Mouse (Mus musculus): ENCODE results near the gene Adamts4. TPM values are rescaled to one million over a fixed set of nuclear protein-coding genes. Genes with fewer than 3 reads are reported as not detected.

Gene Adamts4
- polyA plus RNA-seq, 1 experiment from 2014 or later = 6.2 TPM

- ATAC-seq (ENCODE audit: low FRiP score, low read depth) = no peak; the same call in none of the 2 replicates
- H3K27ac ChIP-seq = no peak overlapping the region
These were observed 28.7 kb upstream of the Adamts4 start for GRCm38 (mm10) chr1:171221281-171222193.

GRCm38 (mm10) chr1:171222238-171223155 lies 27.7 kb upstream of the Adamts4 start, which contains the start of gene Tomm40l:
Gene Tomm40l, minus strand, starts transcription at chr1:171222514.
- peaks cover 16% of the 10 kb centered on the region; the same call in 1 of the 2 replicates for H3K36me3 ChIP-seq
- peak within 1 kb of the TSS; percentile 57 for H3K9ac ChIP-seq
- peak within 1 kb of the TSS; percentile 86 for H3K4me2 ChIP-seq (replicated peaks)
- peak within 1 kb of the TSS; percentile 57 for H3K4me3 ChIP-seq
- H3K9me3 ChIP-seq = no peaks in the 10 kb centered on the region
- H3K4me1 ChIP-seq = peaks cover 15% of the 10 kb centered on the region
- peak; percentile 95 for ATAC-seq (ENCODE audit: low FRiP score, low read depth)
- H3K27ac ChIP-seq = peak within 1 kb of the TSS; percentile 32; the same call in 1 of the 2 replicates
- no peaks in the 10 kb centered on the region for H3K27me3 ChIP-seq (replicated peaks)
- 4% methylated on average over 28 of the region's 28 CpGs for WGBS

More at GRCm38 (mm10) chr1:171221281-171222193, 28.7 kb upstream of the Adamts4 start:
- H3K9me3 ChIP-seq = no peaks in the 10 kb centered on the region
- peak overlapping the region; percentile 86 for H3K4me2 ChIP-seq (replicated peaks)
- H3K4me3 ChIP-seq = peak overlapping the region; percentile 57
- H3K9ac ChIP-seq = peak overlapping the region; percentile 57
- H3K36me3 ChIP-seq = peaks cover 16% of the 10 kb centered on the region; the same call in 1 of the 2 replicates
- peaks cover 15% of the 10 kb centered on the region for H3K4me1 ChIP-seq
- H3K27me3 ChIP-seq (replicated peaks) = no peaks in the 10 kb centered on the region
- WGBS = 6% methylated on average over 22 of the region's 22 CpGs

- no peak overlapping the region for H3K9ac ChIP-seq
- peaks cover 16% of the 10 kb centered on the region; the same call in 1 of the 2 replicates for H3K36me3 ChIP-seq
- 0 out of 2 replicates have a peak overlapping the region, but pooled peaks have one; percentile 57 for H3K4me3 ChIP-seq
- H3K27ac ChIP-seq = peak overlapping the region; percentile 32; the same call in 1 of the 2 replicates
- H3K9me3 ChIP-seq = no peaks in the 10 kb centered on the region
- no peaks in the 10 kb centered on the region for H3K27me3 ChIP-seq (replicated peaks)
- no peak for ATAC-seq (ENCODE audit: low FRiP score, low read depth)
- peaks cover 15% of the 10 kb centered on the region for H3K4me1 ChIP-seq
- H3K4me2 ChIP-seq (replicated peaks) = peak overlapping the region; percentile 86
- 87% methylated on average over 6 of the region's 6 CpGs for WGBS
These were observed 27.1 kb upstream of the Adamts4 start for GRCm38 (mm10) chr1:171223168-171223567.

- Histone ChIP-seq H3K4me1 (peaks cover 15% of the 10 kb centered on the region), H3K9ac (no peak overlapping the region), H3K36me3 (peaks cover 13% of the 10 kb centered on the region; the same call in 1 of the 2 replicates), H3K27me3 (replicated peaks) (no peaks in the 10 kb centered on the region), H3K9me3 (no peaks in the 10 kb centered on the region), H3K27ac (no peak overlapping the region), H3K4me3 (no peak overlapping the region), H3K4me2 (replicated peaks) (no peak overlapping the region)
- 90% methylated on average over 2 of the region's 2 CpGs for WGBS
- ATAC-seq (ENCODE audit: low FRiP score, low read depth) = no peak
These were observed 26.4 kb upstream of the Adamts4 start for GRCm38 (mm10) chr1:171223796-171224195.

- H3K27ac ChIP-seq = no peak within 1 kb of the TSS
- ATAC-seq (ENCODE audit: low FRiP score, low read depth) = no peak
- H3K9ac ChIP-seq = no peak within 1 kb of the TSS
- peaks cover 15% of the 10 kb centered on the region for H3K4me1 ChIP-seq
- no peak within 1 kb of the TSS for H3K4me3 ChIP-seq
- no peaks in the 10 kb centered on the region for H3K27me3 ChIP-seq (replicated peaks)
- peaks cover 4% of the 10 kb centered on the region; the same call in 1 of the 2 replicates for H3K36me3 ChIP-seq
- no peak within 1 kb of the TSS for H3K4me2 ChIP-seq (replicated peaks)
- 77% methylated on average over 5 of the region's 5 CpGs for WGBS
- no peaks in the 10 kb centered on the region for H3K9me3 ChIP-seq
These were observed 25.4 kb upstream of the Adamts4 start, which contains the start of gene Apoa2 for GRCm38 (mm10) chr1:171224857-171225256. Gene Apoa2, plus strand, starts transcription at chr1:171225054.

GRCm38 (mm10) chr1:171226780-171227179 lies 23.4 kb upstream of the Adamts4 start:
- no peak overlapping the region for H3K4me3 ChIP-seq
- peaks cover 6% of the 10 kb centered on the region for H3K4me1 ChIP-seq
- no peak overlapping the region for H3K9ac ChIP-seq
- no peak overlapping the region for H3K4me2 ChIP-seq (replicated peaks)
- no peak for ATAC-seq (ENCODE audit: low FRiP score, low read depth)
- no peak overlapping the region for H3K27ac ChIP-seq
- H3K27me3 ChIP-seq (replicated peaks) = no peaks in the 10 kb centered on the region
- no peaks in the 10 kb centered on the region for H3K36me3 ChIP-seq
- H3K9me3 ChIP-seq = no peaks in the 10 kb centered on the region
- WGBS = 47% methylated on average over 4 of the region's 4 CpGs

GRCm38 (mm10) chr1:171227879-171228278 lies 22.3 kb upstream of the Adamts4 start:
- Histone ChIP-seq H3K4me3 (no peak overlapping the region), H3K9ac (no peak overlapping the region), H3K27ac (no peak overlapping the region), H3K9me3 (no peaks in the 10 kb centered on the region), H3K36me3 (no peaks in the 10 kb centered on the region), H3K4me2 (replicated peaks) (no peak overlapping the region), H3K4me1 (0 out of 2 replicates have a peak, but pooled peaks cover 3% of the 10 kb centered on the region), H3K27me3 (replicated peaks) (no peaks in the 10 kb centered on the region)
- ATAC-seq (ENCODE audit: low FRiP score, low read depth) = no peak
- 82% methylated on average over 1 of the region's 1 CpGs for WGBS

GRCm38 (mm10) chr1:171229750-171230149 lies 20.5 kb upstream of the Adamts4 start:
- ATAC-seq (ENCODE audit: low FRiP score, low read depth) = no peak
- Histone ChIP-seq H3K4me2 (replicated peaks) (no peak overlapping the region), H3K4me1 (no peaks in the 10 kb centered on the region), H3K9ac (no peak overlapping the region), H3K27me3 (replicated peaks) (no peaks in the 10 kb centered on the region), H3K27ac (no peak overlapping the region), H3K36me3 (peaks cover 17% of the 10 kb centered on the region), H3K4me3 (no peak overlapping the region), H3K9me3 (no peaks in the 10 kb centered on the region)
- WGBS = 56% methylated on average over 6 of the region's 6 CpGs

GRCm38 (mm10) chr1:171230215-171230614 lies 20.0 kb upstream of the Adamts4 start:
- Histone ChIP-seq H3K9me3 (no peaks in the 10 kb centered on the region), H3K36me3 (peaks cover 21% of the 10 kb centered on the region), H3K4me2 (replicated peaks) (no peak overlapping the region), H3K27me3 (replicated peaks) (no peaks in the 10 kb centered on the region), H3K27ac (no peak overlapping the region), H3K4me3 (no peak overlapping the region), H3K4me1 (no peaks in the 10 kb centered on the region), H3K9ac (no peak overlapping the region)
- WGBS = 78% methylated on average over 3 of the region's 3 CpGs
- no peak for ATAC-seq (ENCODE audit: low FRiP score, low read depth)

GRCm38 (mm10) chr1:171231844-171232243 lies 18.4 kb upstream of the Adamts4 start:
- Histone ChIP-seq H3K36me3 (peaks cover 36% of the 10 kb centered on the region), H3K9ac (no peak overlapping the region)

GRCm38 (mm10) chr1:171232348-171232747 lies 17.9 kb upstream of the Adamts4 start:
- WGBS = 92% methylated on average over 5 of the region's 5 CpGs

More at GRCm38 (mm10) chr1:171231844-171232243, 18.4 kb upstream of the Adamts4 start:
- Histone ChIP-seq H3K4me2 (replicated peaks) (no peak overlapping the region), H3K4me1 (no peaks in the 10 kb centered on the region), H3K9me3 (no peaks in the 10 kb centered on the region), H3K27me3 (replicated peaks) (no peaks in the 10 kb centered on the region), H3K4me3 (no peak overlapping the region), H3K27ac (no peak overlapping the region)
- 73% methylated on average over 4 of the region's 4 CpGs for WGBS
- no peak for ATAC-seq (ENCODE audit: low FRiP score, low read depth)

More at GRCm38 (mm10) chr1:171232348-171232747, 17.9 kb upstream of the Adamts4 start:
- H3K4me2 ChIP-seq (replicated peaks) = no peak overlapping the region
- peaks cover 42% of the 10 kb centered on the region for H3K36me3 ChIP-seq
- H3K4me1 ChIP-seq = no peaks in the 10 kb centered on the region
- no peaks in the 10 kb centered on the region for H3K9me3 ChIP-seq
- no peak for ATAC-seq (ENCODE audit: low FRiP score, low read depth)
- H3K27ac ChIP-seq = no peak overlapping the region
- H3K27me3 ChIP-seq (replicated peaks) = no peaks in the 10 kb centered on the region
- H3K4me3 ChIP-seq = no peak overlapping the region
- H3K9ac ChIP-seq = no peak overlapping the region
